Mouse (Mus musculus) layer of hippocampus, adult 6 months (tissue): ENCODE results near the gene Wapl. TPM values are rescaled to one million over a fixed set of nuclear protein-coding genes. Genes with fewer than 3 reads are reported as not detected.

Experiments
- long read RNA-seq, 2 experiments: library from polyadenylated mRNA; unstranded; transcript quantifications; one replicate each; pipeline ENCODE4 v2.0.0; 2019 to 2020
- polyA plus RNA-seq: library from polyadenylated mRNA; unstranded; fragments of <200 nt; fragmentation: Nextera tagmentation; gene quantifications from 2 replicates; pipeline ENCODE4 v1.2.3, GENCODE M21; 2021

Wapl gene
- polyA plus RNA-seq: 5.8 and 10.2 TPM in 2 replicates
- long read RNA-seq, experiment 1, partial matches to known transcripts: 11 of 21 reads
- long read RNA-seq, experiment 1, other reads (novel, unspliced or antisense): 10 of 21 reads
- long read RNA-seq, experiment 2, partial matches to known transcripts: 9 of 13 reads
- long read RNA-seq, experiment 2, other reads (novel, unspliced or antisense): 4 of 13 reads

GRCm38 (mm10) chr14:34673395-34674228 lies at the start of gene Wapl:
TSS of gene Wapl (plus strand) at chr14:34673928.

Other genes starting within 250 kb of the Wapl start
- gene Bmpr1a, start 170.6 kb upstream of the Wapl start, polyA plus RNA-seq: 4.1 and 4.2 TPM in 2 replicates
- not detected in 2 replicates for gene 9230112D13Rik, start 151.1 kb upstream of the Wapl start, polyA plus RNA-seq
- gene Ldb3, start 85.2 kb upstream of the Wapl start, polyA plus RNA-seq: 2.0 and 2.7 TPM in 2 replicates
- 0.08 and 0.13 TPM in 2 replicates for gene Opn4, start 73.8 kb upstream of the Wapl start, polyA plus RNA-seq
- gene Grid1, start 146.2 kb downstream of the Wapl start, polyA plus RNA-seq: 8.9 and 9.0 TPM in 2 replicates